12 mouse cellular contexts compared by ENCODE assay signal in the genomic region with DNA sequence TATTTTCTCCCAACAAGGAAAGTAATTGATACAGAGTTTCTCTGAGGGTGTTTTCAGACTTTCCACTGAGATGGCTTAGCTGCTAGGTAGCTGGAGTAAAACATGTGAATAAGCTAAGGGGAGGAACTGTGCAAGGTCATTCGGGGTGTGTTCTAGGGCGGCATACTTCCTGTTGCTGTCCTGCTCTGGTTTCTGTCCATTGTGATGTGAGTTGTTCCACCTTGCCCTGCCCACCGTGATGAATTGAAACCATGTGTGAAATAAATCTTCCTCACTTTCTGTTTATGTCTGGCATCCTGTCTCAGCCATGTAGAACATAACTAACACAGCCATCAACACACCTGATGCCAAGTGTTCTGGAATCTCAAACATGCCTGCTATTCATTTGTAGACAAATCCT.
DNase-seq lines count a peak whose midpoint lies in the region; ATAC-seq and TF ChIP-seq lines count a peak whose summit lies in the region.
"Had no signal": no experiment of that assay in that cellular context is flagged by ENCODE, and none has a peak within 500 bp of the region (broad histone marks: within the 10 kb centered on the region; RNA-seq: fewer than 3 reads in every experiment).

No protein-coding gene starts in this region.

- no peak for ATAC-seq in heart, embryonic 12.5 days (ENCODE audit: insufficient number of reproducible peaks, low FRiP score)
- ATAC-seq in lung, embryonic 14.5 days (ENCODE audit: insufficient read depth): peak; percentile 38; the same call in 1 of the 2 replicates

- no peak overlapping the region for H3K9ac ChIP-seq in heart, embryonic 12.5 days
- H3K9ac ChIP-seq in lung, embryonic 14.5 days: no peak overlapping the region
- H3K9ac ChIP-seq: hindbrain, embryonic 15.5 days had no signal

- H3K4me1 ChIP-seq in heart, embryonic 12.5 days (replicated peaks): 0 out of 2 replicates have a peak, but pooled peaks cover 2% of the 10 kb centered on the region
- H3K4me1 ChIP-seq in lung, embryonic 14.5 days (ENCODE audit: insufficient read depth): no peaks in the 10 kb centered on the region
- H3K4me1 ChIP-seq in limb, embryonic 10.5 days: peaks cover 14% of the 10 kb centered on the region

- H3K4me2 ChIP-seq in heart, embryonic 12.5 days: no peak overlapping the region
- H3K4me2 ChIP-seq in lung, embryonic 14.5 days: no peak overlapping the region
- H3K4me2 ChIP-seq: hindbrain, embryonic 15.5 days; midbrain, embryonic 11.5 days had no signal

- WGBS in heart, embryonic 12.5 days: 47% methylated on average over 3 of the region's 3 CpGs
- WGBS in lung, embryonic 14.5 days: 43% methylated on average over 3 of the region's 3 CpGs
- WGBS in limb, embryonic 10.5 days: 18% methylated on average over 3 of the region's 3 CpGs

- TF ChIP-seq CTCF in lung, embryonic 14.5 days (IDR thresholded peaks at IDR 0.05; ENCODE audit: low read depth): no peak

- peak; percentile 93 for DNase-seq in heart, adult 11 months
- peak; percentile 43 for DNase-seq in lung, embryonic 14.5 days
- DNase-seq in lung, postnatal 14 days: no peak
- DNase-seq in limb, embryonic 10.5 days (ENCODE audit: low spot score): peak; percentile 38
- DNase-seq in cerebellum, postnatal 36 days: no peak
- DNase-seq in urinary bladder, postnatal 4 days (ENCODE audit: low spot score in 2 of 2): no peak
- no peak for DNase-seq in B cell, adult 2 months
- DNase-seq: adrenal gland, postnatal 10 days; cerebellum, adult 11 months had no signal

- H3K9me3 ChIP-seq in heart, embryonic 12.5 days (replicated peaks): 0 out of 2 replicates have a peak, but pooled peaks cover 5% of the 10 kb centered on the region
- H3K9me3 ChIP-seq in lung, embryonic 14.5 days (ENCODE audit: low read depth, low read length): no peaks in the 10 kb centered on the region
- no peaks in the 10 kb centered on the region for H3K9me3 ChIP-seq in limb, embryonic 10.5 days (replicated peaks)
- H3K9me3 ChIP-seq: hindbrain, embryonic 15.5 days had no signal

- H3K27me3 ChIP-seq in heart, embryonic 12.5 days (replicated peaks): no peaks in the 10 kb centered on the region
- no peaks in the 10 kb centered on the region for H3K27me3 ChIP-seq in lung, embryonic 14.5 days (ENCODE audit: insufficient read depth, low read length)
- H3K27me3 ChIP-seq in limb, embryonic 10.5 days (ENCODE audit: low read depth, poor library complexity, severe bottlenecking): no peaks in the 10 kb centered on the region
- H3K27me3 ChIP-seq: hindbrain, embryonic 15.5 days had no signal

- H3K36me3 ChIP-seq in heart, embryonic 12.5 days: no peaks in the 10 kb centered on the region
- no peaks in the 10 kb centered on the region for H3K36me3 ChIP-seq in lung, embryonic 14.5 days (ENCODE audit: insufficient read depth)
- no peaks in the 10 kb centered on the region for H3K36me3 ChIP-seq in limb, embryonic 10.5 days
- H3K36me3 ChIP-seq: hindbrain, embryonic 15.5 days had no signal

- H3K27ac ChIP-seq in heart, embryonic 12.5 days (ENCODE audit: poor library complexity, severe bottlenecking): no peak overlapping the region
- H3K27ac ChIP-seq in lung, embryonic 14.5 days (ENCODE audit: low read depth): no peak overlapping the region
- H3K27ac ChIP-seq in limb, embryonic 10.5 days: peak overlapping the region; percentile 30; the same call in 1 of the 2 replicates
- H3K27ac ChIP-seq: hindbrain, embryonic 15.5 days had no signal

- no peak overlapping the region for H3K4me3 ChIP-seq in heart, embryonic 12.5 days
- H3K4me3 ChIP-seq in lung, embryonic 14.5 days (ENCODE audit: low read depth, low read length): no peak overlapping the region
- H3K4me3 ChIP-seq in limb, embryonic 10.5 days: no peak overlapping the region
- H3K4me3 ChIP-seq: hindbrain, embryonic 15.5 days had no signal

Comparison
In these comparisons a context has a peak if more than half of its experiments do, and no peak if none do; other contexts are left out.
1. DNase-seq: peak in heart, adult 11 months (single experiment), lung, embryonic 14.5 days (single experiment) and limb, embryonic 10.5 days (single experiment); none in lung, postnatal 14 days (single experiment), cerebellum, postnatal 36 days (0 of 2), urinary bladder, postnatal 4 days (0 of 2) and B cell, adult 2 months (0 of 2).